Comparison of ENCODE assay signal across 18 mouse cellular contexts in the genomic region with DNA sequence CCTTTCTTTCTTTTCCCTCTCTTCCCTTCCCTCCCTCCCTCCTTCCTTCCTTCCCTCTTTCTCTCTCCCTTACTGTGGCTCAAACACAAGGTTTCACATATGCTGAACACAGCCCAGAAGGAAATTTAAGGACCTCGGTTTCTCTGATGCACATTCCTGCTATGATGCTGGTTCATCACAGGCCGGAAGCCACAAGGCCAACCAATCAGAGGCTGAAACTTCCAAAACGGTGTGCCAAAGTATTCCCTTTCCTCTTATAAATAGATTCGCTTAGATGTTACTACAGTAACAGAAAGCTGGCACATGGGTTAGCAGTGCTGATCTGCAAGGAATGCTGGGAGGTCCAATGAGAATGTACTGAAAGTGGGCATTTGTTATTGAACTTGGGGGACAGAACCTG. TPM values are rescaled to one million over a fixed set of nuclear protein-coding genes. Genes with fewer than 3 reads are reported as not detected.
"Had no signal": no experiment of that assay in that cellular context is flagged by ENCODE, and none has a peak within 500 bp of the region (broad histone marks: within the 10 kb centered on the region; RNA-seq: fewer than 3 reads in every experiment).

No protein-coding gene starts in this region.

- DNase-seq: kidney, adult 8-10 months; kidney, postnatal 14 days; kidney, postnatal 4 days; liver; lung, adult 18-20 months; lung, postnatal 4 days; midbrain, embryonic 14.5 days; right cerebral cortex, postnatal 25 days; spleen, adult 18-20 months; thymus, adult 18-20 months; thymus, postnatal 36 days had no signal

- H3K4me3 ChIP-seq: kidney, embryonic 15.5 days; limb, embryonic 10.5 days; limb, embryonic 13.5 days; liver, embryonic 12.5 days; liver, embryonic 15.5 days; stomach, embryonic 15.5 days had no signal

- H3K27ac ChIP-seq: kidney, embryonic 15.5 days; limb, embryonic 10.5 days; limb, embryonic 13.5 days; liver, embryonic 12.5 days; liver, embryonic 15.5 days; stomach, embryonic 15.5 days had no signal

RNA-seq across cellular contexts. Expression of gene Dsp, which starts 47.7 kb away (rescaled TPM):
- total RNA-seq: megakaryocyte-erythroid progenitor cell, adult 5-6 weeks had no signal
